Mouse (Mus musculus) spleen, postnatal 14 days (tissue): Measurements from ENCODE around the gene Olfr1353.
"Not testable (repeated sequence)": the region's sequence is repeated elsewhere in the genome, so short reads cannot be mapped to it uniquely, and the experiment has no call there.

Source experiments
- DNase-seq, 2 experiments: peaks; one replicate each; pipeline ENCODE4 v3.0.0; 2021 to 2022; ENCODE audit warnings: low spot score in 2 of 2

Olfr1353 gene

DNA sequence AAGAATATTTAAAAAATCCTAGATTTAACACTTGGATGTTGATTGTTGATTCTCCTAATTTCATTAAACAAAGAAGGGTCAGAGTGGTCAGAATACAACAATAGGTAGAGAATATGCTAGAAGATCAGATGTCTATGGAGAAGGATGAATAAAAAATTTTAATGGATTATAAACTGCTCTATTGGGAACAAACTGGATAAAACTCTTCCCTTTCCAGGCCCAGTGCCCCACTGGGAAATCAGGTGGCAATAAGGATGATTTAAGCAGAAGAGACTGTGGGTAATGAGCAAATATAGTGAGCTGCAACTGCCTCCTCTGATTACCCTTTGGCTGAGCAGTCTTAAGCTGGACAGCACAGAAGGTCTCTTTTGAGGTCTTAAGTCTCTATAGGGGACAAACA lies at the start of gene Olfr1353:
TSS of gene Olfr1353 (plus strand) at position 301 of the 400 bp plus-strand sequence.
- DNase-seq, result not testable (repeated sequence)

DNA sequence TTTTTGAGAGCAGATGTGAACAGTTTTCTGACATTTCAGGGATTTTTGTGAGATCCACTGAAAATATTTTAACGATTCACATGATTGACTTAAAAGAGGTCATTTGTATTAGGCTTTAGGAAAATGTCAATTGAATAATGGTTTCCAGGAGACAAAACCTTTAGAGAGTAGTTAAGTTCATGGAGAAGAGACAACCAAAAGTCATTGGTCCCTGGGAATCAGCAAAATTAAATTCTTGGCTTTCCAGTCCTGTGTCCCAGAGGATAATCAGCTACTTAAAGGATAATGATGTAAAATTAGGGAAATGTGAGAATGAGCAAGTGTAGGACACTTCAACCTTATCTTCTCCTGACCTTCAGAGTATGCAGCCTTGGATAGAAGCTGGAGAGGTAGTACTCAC lies 12.8 kb upstream of the Olfr1353 start, which contains the start of gene Olfr8:
TSS of gene Olfr8 (plus strand) at position 301 of the 400 bp plus-strand sequence.
- not testable (repeated sequence) for DNase-seq

DNA sequence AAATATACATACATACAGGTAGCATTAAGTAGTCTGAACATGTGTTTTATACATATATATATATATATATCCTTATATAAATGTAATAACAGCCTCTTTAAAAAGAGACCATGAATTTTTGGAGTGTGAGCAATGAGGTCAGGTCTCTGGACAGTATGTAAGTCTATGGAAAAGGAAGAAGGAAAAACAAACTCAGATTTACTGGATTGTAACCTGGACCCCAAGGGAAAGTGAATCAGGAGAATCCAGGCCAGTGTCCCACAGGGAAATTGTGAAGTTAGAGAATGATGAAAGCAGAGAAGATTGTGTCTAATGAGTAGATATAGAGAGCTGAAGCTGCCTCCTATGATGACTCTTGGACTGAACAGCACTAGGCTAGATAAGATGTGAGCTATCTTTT lies 17.6 kb downstream of the Olfr1353 start, which contains the start of gene Olfr1352:
TSS of gene Olfr1352 (plus strand) at position 301 of the 400 bp plus-strand sequence.
- DNase-seq, result no peak

DNA sequence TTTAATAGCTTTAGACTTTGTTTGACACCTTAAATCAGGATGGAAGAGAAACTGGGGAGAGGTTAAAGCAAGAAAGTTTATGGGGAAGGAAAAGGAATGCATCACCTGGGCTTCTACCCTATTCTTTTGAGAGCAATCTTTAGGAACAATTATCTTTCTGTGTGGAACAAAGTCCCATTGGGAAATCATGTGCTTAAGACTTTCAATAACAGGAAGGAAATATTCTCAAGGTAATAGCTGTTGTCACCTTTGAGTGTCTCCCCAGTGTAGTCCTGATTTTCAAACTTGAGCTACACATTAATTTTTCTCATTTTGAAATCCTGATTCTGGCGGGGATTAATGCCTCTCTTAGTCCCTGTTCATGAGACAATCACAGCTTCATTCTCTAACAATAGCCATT lies 49.1 kb downstream of the Olfr1353 start, which contains the start of gene Olfr1351:
TSS of gene Olfr1351 (plus strand) at position 301 of the 400 bp plus-strand sequence.
- no peak for DNase-seq
